Mouse (Mus musculus): ENCODE data around the gene Cmbl. TPM values are rescaled to one million over a fixed set of nuclear protein-coding genes. Genes with fewer than 3 reads are reported as not detected.
A peak's percentile ranks its signal among the peaks of the same experiment; 100 is the strongest.

Gene Cmbl
- 0.98 and 2.0 TPM in 2 replicates for polyA plus RNA-seq (2016; fragmentation: Nextera tagmentation; extraction: Ambion mirVana)

DNA sequence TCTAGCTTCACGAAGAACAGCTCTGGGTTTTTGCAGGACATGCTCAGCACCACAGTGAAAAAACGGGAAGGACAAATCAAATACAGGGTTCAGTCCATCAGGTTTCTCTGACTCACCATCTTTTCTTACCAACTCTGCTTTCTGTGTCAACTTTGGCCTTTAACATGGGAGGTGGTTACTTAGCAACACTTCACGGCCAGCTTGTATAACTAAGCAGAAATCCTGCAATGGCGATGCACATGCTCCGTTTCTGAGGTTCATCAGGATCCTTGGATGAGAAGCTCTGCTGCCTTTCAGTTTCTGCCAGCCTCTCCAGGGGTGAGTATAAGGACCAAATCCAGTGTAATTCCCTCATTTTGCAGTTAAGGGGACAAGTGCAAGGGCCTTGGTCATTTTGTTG is at the start of gene Cmbl:
TSS of gene Cmbl (plus strand) at position 206 of the 400 bp plus-strand sequence.
- 88% methylated on average over 5 of the region's 5 CpGs for WGBS
- no peak for DNase-seq (ENCODE audit: low spot score)
- no peaks in the 10 kb centered on the region for H3K36me3 ChIP-seq
- H3K27ac ChIP-seq, result no peak within 1 kb of the TSS
- no peak within 1 kb of the TSS for H3K4me3 ChIP-seq
- H3K4me1 ChIP-seq, result peaks cover 12% of the 10 kb centered on the region
- H3K9me3 ChIP-seq (replicated peaks), result no peaks in the 10 kb centered on the region
- no peaks in the 10 kb centered on the region for H3K27me3 ChIP-seq (ENCODE audit: low read depth, poor library complexity, severe bottlenecking)

DNA sequence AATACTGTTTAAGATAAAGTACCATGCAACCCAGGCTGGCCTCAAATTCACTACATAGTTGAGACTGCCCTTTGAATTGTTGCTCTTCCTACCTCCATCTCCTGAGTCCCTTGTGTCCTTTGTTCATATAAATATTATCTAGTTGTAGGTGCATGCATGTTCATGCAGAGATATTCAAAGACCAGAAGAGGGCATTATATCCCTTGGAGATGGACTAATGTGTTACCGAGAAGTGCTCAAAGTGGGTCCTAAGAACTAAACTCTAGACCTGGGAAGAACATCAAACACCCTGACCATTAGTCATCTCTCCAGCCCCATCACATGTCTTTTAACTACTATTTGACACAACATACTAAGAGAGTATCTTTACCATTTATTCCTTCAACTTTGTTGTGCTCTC is 48.0 kb upstream of the Cmbl start:
- Histone ChIP-seq H3K4me3 (no peak overlapping the region), H3K4me1 (no peaks in the 10 kb centered on the region; the same call in 1 of the 2 replicates), H3K27ac (no peak overlapping the region), H3K27me3 (ENCODE audit: low read depth, poor library complexity, severe bottlenecking) (no peaks in the 10 kb centered on the region), H3K36me3 (no peaks in the 10 kb centered on the region), H3K9me3 (replicated peaks) (no peaks in the 10 kb centered on the region)
- DNase-seq (ENCODE audit: low spot score), result no peak
- WGBS, result 87% methylated on average over 1 of the region's 1 CpGs

DNA sequence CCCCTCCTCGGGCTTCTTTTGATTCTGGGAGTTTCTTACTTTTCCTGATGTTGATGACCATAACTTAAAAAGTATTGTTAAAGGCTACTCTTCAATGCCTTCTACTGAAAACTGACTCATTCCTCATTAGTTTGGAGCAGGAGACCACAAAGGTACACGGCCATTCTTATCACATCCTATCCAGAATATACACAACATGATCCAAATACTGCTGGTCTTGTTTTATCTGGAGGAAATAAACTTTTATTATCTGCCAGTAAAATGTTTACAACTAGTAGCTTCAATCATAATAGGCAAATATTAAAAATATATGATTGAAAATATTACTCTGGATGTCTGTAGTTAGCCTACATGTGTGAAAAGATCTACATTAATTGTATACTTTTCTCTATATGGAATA is 46.8 kb upstream of the Cmbl start:
- Histone ChIP-seq H3K9me3 (replicated peaks) (no peaks in the 10 kb centered on the region), H3K4me1 (no peaks in the 10 kb centered on the region; the same call in 1 of the 2 replicates), H3K27ac (no peak overlapping the region), H3K36me3 (no peaks in the 10 kb centered on the region), H3K4me3 (no peak overlapping the region), H3K27me3 (ENCODE audit: low read depth, poor library complexity, severe bottlenecking) (no peaks in the 10 kb centered on the region)
- 88% methylated on average over 2 of the region's 2 CpGs for WGBS
- no peak for DNase-seq (ENCODE audit: low spot score)

DNA sequence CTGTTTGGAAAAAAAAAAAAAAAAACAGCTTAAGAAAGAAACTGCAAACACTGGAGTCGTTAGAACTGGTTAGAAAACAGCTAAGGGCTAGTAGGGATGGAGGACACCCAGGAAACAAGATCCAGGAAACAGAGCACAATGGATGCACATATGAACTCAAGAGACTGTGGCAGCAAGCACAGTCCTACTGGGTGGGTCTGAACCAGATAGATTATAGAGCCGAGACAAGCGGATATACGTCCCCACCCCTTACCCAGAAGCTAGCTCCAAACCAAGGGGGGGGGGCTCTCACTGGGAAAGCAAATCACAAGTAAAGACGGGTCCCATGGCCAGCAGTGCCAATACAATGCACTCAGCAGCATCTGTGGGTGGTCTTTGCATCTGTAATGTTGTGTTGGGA is 46.2 kb upstream of the Cmbl start:
- Histone ChIP-seq H3K36me3 (no peaks in the 10 kb centered on the region), H3K27me3 (ENCODE audit: low read depth, poor library complexity, severe bottlenecking) (no peaks in the 10 kb centered on the region), H3K27ac (no peak overlapping the region), H3K9me3 (replicated peaks) (no peaks in the 10 kb centered on the region), H3K4me3 (no peak overlapping the region), H3K4me1 (no peaks in the 10 kb centered on the region; the same call in 1 of the 2 replicates)
- WGBS, result 85% methylated on average over 5 of the region's 5 CpGs
- no peak for DNase-seq (ENCODE audit: low spot score)

DNA sequence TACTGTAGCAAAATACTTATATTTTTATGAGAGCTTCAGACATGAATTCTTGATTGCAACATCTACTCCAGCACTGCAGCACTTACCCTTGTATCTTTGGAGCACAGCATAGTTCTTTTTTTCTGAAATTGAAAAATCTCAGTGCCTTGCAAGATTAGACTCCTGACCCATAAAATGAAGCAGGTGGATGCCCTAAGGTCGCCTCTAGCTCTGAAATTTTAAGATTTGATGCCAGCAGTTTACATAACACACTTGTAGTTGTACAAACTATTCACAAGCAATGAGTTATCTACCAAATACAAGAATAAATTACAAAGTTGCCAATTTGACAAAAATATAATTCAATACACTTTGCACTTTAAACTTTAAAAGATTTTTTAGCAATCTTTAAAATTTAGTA is 38.7 kb upstream of the Cmbl start:
- no peak for DNase-seq (ENCODE audit: low spot score)
- Histone ChIP-seq H3K4me1 (peaks cover 10% of the 10 kb centered on the region), H3K9me3 (replicated peaks) (no peaks in the 10 kb centered on the region), H3K27me3 (ENCODE audit: low read depth, poor library complexity, severe bottlenecking) (no peaks in the 10 kb centered on the region), H3K27ac (no peak overlapping the region), H3K36me3 (peaks cover 16% of the 10 kb centered on the region), H3K4me3 (no peak overlapping the region)
- 89% methylated on average over 1 of the region's 1 CpGs for WGBS

DNA sequence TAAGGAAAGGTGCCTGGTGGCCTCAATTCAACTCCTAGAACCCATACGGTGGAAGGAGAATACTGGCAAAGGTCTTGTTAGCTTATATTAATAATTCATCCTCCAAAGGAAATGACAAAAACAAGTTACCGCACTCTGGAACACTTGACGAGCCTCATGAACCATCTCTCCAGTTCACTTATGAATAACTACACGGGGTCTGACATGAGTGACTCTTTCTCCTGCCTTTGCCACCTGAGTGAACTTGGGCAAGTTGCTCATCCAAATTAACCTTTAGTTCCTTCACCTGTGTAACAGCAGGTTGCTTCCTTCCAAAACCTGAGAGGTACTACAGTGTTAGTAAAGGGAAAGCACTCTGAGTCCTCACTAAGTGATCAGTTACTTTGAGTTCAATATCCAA is 36.7 kb upstream of the Cmbl start:
- Histone ChIP-seq H3K27ac (no peak overlapping the region), H3K4me1 (peaks cover 13% of the 10 kb centered on the region)
- WGBS, result 97% methylated on average over 4 of the region's 4 CpGs

DNA sequence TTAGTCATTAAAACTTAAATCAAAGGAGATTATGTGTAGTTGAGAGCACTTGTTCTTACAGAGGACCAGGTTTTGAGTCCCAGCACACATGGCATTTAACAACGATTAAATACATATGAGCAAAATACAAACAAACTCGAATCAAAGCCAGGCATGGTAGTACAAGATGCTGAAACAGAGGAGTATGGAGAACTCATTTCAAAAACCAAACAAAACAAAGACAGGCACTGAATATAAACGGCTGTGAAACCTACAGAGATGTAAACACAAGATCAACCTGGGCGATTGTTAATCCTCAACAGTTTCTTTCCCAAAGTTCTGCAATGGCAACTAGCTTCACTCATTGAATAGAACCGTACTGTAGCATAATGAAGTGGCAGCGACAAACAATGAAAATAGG is 36.1 kb upstream of the Cmbl start:
- Histone ChIP-seq H3K4me1 (peaks cover 13% of the 10 kb centered on the region), H3K9me3 (replicated peaks) (no peaks in the 10 kb centered on the region), H3K27ac (no peak overlapping the region), H3K27me3 (ENCODE audit: low read depth, poor library complexity, severe bottlenecking) (no peaks in the 10 kb centered on the region), H3K4me3 (peak overlapping the region; percentile 97), H3K36me3 (peaks cover 16% of the 10 kb centered on the region)
- DNase-seq (ENCODE audit: low spot score), result no peak
- WGBS, result 45% methylated on average over 6 of the region's 6 CpGs

More for the DNA sequence above, 36.7 kb upstream of the Cmbl start:
- no peaks in the 10 kb centered on the region for H3K9me3 ChIP-seq (replicated peaks)
- H3K36me3 ChIP-seq, result peaks cover 16% of the 10 kb centered on the region
- no peak for DNase-seq (ENCODE audit: low spot score)
- no peak overlapping the region for H3K4me3 ChIP-seq
- H3K27me3 ChIP-seq (ENCODE audit: low read depth, poor library complexity, severe bottlenecking), result no peaks in the 10 kb centered on the region

DNA sequence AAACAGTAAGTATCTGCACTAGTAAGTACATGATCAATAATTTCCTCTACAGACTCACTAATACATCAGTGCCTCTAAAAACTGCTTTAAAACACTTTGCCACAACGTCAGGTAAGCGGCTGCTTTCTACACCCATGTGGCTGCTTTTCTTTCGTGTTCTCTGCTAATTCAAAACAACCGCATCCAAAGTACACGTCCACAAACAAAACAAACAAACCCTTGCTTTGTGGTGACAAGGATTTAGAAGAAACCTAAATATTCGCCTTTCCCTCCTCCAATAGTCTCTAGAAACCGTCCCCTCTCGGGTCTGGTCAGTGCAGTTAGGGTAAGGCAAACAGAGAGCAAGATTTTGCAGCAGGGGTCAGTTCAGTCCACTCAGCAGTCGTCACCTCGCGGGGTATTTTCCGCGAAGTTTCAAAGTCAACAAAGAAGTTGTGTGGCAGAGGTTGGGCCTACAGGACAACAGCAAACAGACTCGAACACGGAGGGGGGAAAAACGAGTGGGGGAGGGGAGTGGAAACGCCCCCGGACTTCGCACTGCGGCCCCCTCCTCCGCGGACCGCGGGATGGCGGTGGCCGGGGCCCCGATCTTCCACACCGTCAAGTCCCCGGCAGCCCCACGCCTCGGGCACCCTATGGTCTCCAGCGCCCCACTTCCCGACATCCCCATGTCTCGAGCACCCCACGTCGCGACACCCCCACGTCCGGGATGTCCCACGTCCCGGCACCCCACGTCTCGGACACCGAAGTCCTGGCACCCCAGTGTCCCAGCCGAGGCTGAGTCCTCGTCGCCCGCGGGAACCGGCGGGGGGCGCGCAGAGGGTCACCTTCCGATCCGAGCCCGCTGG is 35.2 kb upstream of the Cmbl start:
- H3K4me1 ChIP-seq, result peaks cover 13% of the 10 kb centered on the region
- H3K27me3 ChIP-seq (ENCODE audit: low read depth, poor library complexity, severe bottlenecking), result no peaks in the 10 kb centered on the region
- H3K4me3 ChIP-seq, result peak overlapping the region; percentile 97
- peak; percentile 68 for DNase-seq (ENCODE audit: low spot score)
- H3K9me3 ChIP-seq (replicated peaks), result no peaks in the 10 kb centered on the region
- under 1% methylated on average over 56 of the region's 56 CpGs for WGBS
- H3K36me3 ChIP-seq, result peaks cover 16% of the 10 kb centered on the region
- H3K27ac ChIP-seq, result peak overlapping the region; percentile 97

DNA sequence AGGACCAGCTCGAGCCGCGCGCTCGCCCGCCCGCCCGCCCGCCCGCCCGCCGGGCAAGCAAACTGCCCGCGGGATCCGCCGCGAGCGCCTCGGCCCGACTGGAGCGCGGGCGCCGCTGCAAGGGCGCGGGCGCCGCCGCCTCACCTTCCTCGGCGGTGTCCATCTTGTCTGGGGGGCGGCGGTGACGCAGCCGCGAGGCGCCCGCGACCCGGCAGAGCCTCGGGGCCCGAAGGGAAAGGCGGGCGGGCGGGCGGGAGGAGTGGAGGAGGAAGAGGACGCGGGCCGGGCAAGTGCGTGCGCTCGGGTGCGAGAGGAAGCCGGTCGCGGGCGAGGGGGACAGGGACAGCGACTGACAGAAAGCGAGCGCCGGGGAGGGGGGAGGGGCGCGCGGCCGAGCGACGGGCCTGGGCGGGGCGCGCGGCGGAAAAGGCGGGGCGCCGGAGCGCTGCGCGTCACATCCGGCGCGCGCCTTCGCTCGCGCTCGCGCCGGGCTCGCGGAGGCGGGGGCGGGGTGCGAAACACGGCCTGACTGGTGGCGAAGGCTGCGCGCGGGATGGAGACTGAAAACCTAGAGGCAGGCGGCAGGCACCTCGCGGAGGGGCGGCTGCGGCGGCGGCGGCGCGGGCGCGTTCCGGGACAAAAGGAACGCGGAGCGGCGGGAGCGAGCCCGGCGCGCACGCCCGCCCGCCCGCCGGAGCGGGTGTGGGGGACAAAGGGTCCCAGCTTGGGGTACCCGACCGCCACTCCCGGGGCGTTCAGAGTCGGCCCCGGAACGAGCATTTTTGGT is 34.3 kb upstream of the Cmbl start, which contains the start of gene March6:
TSS of gene March6 (minus strand) at position 395 of the 787 bp plus-strand sequence.
- Histone ChIP-seq H3K9me3 (replicated peaks) (no peaks in the 10 kb centered on the region), H3K4me1 (peaks cover 18% of the 10 kb centered on the region), H3K27ac (peak within 1 kb of the TSS; percentile 97), H3K4me3 (peak within 1 kb of the TSS; percentile 97), H3K36me3 (peaks cover 14% of the 10 kb centered on the region), H3K27me3 (ENCODE audit: low read depth, poor library complexity, severe bottlenecking) (no peaks in the 10 kb centered on the region)
- peak; percentile 95 for DNase-seq (ENCODE audit: low spot score)
- WGBS, result under 1% methylated on average over 119 of the region's 132 CpGs

DNA sequence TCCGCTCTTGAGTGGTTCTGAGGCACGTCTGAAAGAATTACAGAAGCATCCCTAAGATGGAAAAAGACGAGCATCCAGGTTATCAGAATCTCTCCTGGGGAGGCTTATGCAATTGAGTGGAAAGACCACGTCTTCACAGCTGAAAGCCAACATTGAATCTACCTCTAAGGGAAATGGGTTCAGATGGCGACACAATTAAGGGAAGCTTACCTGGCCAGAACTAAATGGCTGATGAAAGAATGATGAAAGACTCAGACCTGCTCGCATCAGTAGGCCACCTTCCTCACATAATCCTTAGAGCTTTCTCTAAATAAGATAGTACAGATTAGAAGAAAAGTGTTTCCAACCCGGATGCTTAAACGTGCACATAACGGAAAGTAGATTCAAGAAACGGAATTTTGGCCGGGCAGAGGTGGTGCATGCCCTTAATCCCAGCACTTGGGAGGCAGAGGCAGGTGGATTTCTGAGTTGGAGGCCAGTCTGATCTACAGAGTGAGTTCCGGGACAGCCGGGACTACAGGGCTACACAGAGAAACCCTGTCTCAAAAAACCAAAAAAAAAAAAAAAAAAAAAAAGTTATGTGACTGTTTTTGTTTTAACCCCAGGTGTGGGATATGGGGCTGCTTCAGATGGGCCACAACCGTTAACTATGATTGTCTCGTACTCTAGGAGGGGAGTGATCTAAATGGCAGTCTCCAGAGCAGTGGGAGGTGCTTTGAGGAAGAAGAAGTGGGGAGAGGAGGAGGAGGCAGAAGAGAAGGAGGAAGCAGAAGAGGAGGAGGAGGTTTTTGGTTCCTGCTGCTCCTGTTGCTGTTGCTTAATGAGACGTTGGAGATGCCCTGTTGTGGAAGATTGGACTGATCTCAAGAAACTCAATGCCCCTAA is 33.5 kb upstream of the Cmbl start:
- DNase-seq (ENCODE audit: low spot score), result no peak
- no peaks in the 10 kb centered on the region for H3K27me3 ChIP-seq (ENCODE audit: low read depth, poor library complexity, severe bottlenecking)
- H3K4me3 ChIP-seq, result peak overlapping the region; percentile 97
- WGBS, result 30% methylated on average over 16 of the region's 16 CpGs
- H3K27ac ChIP-seq, result peak overlapping the region; percentile 97
- H3K36me3 ChIP-seq, result peaks cover 12% of the 10 kb centered on the region
- H3K9me3 ChIP-seq (replicated peaks), result no peaks in the 10 kb centered on the region
- H3K4me1 ChIP-seq, result peaks cover 25% of the 10 kb centered on the region

DNA sequence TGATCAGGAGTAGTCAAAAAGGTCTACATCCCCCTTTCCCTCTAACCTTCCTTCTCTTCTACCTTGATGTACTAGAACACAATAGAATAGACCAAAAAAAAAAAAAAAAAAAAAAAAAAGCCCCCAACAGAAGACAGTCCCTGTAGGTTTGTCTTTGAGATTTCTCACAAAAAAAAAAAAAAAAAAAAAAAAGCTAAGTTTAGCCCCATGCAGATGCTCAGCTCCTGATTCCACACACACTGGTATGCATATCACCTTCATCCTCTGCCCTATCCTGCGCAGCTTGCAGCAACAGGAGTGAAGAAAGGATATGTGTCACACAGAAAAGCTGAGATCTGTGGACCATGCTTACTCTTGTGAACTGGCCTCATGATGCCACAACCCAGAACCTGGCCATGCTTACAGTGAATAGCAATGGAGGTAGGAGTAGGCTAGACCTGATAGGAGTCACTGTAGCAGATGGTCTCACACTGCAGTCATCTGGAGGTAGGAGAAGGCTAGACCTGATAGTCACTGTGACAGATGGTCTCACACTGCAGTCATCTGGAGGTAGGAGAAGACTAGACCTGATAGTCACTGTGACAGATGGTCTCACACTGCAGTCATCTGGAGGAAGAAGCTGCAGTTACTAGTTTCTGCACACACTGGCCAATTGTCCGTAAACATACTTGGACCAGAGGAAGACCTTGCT is 32.7 kb upstream of the Cmbl start:
- no peak for DNase-seq (ENCODE audit: low spot score)
- H3K27ac ChIP-seq, result no peak overlapping the region
- no peaks in the 10 kb centered on the region for H3K9me3 ChIP-seq (replicated peaks)
- WGBS, result 98% methylated on average over 2 of the region's 2 CpGs
- H3K36me3 ChIP-seq, result peaks cover 8% of the 10 kb centered on the region
- peaks cover 25% of the 10 kb centered on the region for H3K4me1 ChIP-seq
- H3K27me3 ChIP-seq (ENCODE audit: low read depth, poor library complexity, severe bottlenecking), result no peaks in the 10 kb centered on the region
- no peak overlapping the region for H3K4me3 ChIP-seq

DNA sequence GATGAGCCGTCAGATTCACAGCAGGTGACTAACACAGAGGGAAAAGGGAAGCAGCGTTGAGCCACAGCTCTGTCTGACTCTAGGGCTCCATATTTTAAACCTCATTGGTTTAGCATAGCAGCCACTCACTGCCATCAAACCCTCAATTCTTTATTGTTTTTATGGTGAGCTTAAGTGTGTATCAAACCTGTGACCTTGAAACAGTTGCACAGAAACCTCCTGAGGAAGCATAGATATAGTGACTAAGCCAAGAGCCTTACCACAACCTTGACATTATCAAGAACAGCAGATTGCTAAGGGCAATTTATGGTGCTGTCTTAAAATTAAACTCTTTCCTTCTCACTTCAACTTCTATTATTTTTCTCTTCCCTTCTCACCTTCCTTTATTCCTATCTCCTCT is 31.7 kb upstream of the Cmbl start:
- no peak for DNase-seq (ENCODE audit: low spot score)
- Histone ChIP-seq H3K27me3 (ENCODE audit: low read depth, poor library complexity, severe bottlenecking) (no peaks in the 10 kb centered on the region), H3K27ac (no peak overlapping the region), H3K4me1 (peaks cover 25% of the 10 kb centered on the region), H3K4me3 (no peak overlapping the region), H3K36me3 (no peaks in the 10 kb centered on the region), H3K9me3 (replicated peaks) (no peaks in the 10 kb centered on the region)
- WGBS, result 88% methylated on average over 2 of the region's 2 CpGs
